Mouse (Mus musculus) cerebellum, adult 8-10 months (tissue): ENCODE data around the gene Sorbs1.

Experiments
- DNase-seq: peaks from one replicate; pipeline ENCODE4 v3.0.0; 2022

Sorbs1 gene

GRCm38 (mm10) chr19:40369852-40370811 lies 143.4 kb downstream of the Sorbs1 start:
- DNase-seq, result no peak

GRCm38 (mm10) chr19:40368517-40368916 lies 145.1 kb downstream of the Sorbs1 start:
- DNase-seq, result no peak

DNA sequence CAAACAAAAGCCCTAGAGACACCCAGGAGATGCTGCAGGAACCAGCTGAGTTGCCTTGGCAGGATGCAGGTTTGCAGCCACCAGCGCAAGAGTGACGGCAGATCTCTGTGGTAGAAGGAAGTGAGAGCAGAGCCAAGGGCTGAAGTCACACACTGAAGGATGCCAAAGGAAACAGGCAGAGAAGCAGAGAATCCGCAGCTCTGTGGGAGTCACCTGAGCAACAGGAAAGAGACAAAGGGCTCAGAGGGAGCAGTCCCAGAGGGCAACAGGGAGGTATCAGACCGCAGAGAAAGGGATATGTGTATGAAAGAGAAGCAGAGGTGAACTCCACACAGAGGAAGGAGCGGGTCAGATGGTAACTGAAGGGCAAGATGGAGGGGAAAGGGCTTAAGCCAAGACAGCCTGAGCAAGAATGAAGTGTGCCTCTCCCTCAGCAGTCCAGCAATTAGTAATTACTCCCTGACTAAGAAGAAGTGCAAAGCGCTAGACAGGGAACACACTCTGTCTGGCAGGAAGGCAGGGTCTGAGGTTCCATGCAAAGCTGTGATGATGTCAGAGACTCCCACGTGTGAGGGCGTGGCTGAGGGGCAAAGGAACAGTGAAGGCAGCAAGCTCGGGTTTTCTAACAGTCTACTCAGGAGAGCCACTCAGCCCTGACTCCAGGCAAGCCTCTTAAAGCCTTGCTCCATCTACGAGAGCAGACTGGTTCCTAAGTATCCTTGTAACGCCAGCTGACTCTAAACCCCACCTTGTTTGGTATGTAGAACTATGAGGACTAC lies 147.2 kb downstream of the Sorbs1 start:
- DNase-seq, result peak; percentile 47

DNA sequence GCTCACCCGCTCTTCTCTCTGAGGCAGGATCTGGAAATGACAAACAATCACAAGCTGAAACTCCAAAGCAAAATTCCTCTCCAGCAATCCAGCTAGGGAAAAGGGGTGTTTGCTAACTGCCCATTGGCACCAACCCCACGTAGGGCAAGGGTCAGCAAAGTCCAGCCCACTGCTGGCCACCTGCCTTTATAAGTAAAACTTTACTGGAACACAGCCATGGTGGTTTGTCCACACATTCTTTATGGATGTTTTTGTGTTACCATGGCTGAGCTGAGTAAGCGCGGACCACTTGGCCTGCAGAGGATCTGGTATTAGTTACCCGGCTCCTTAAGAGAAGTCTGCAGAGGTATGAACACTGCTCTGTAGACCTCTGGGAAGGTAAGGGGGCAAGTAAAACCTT lies 148.4 kb downstream of the Sorbs1 start:
- no peak for DNase-seq

DNA sequence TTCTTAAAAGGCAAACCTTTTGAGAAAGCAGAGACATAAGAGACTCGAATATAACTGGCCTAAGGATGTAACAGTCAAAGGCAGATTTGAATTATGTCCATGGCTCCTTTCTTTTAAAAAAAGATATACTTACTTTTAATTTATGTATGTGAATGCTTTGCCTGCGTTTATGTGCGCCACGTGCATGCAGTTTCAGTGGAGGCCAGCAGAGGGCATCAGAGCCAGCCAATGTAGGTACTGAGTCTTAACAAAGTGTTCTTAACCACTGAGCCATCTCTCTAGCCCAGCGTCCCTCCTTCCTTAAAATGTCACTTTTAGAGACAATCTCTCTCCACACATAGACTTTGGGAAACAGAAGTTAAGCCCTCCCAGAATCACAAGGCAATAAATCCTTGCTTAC lies 150.1 kb downstream of the Sorbs1 start:
- DNase-seq, result no peak

DNA sequence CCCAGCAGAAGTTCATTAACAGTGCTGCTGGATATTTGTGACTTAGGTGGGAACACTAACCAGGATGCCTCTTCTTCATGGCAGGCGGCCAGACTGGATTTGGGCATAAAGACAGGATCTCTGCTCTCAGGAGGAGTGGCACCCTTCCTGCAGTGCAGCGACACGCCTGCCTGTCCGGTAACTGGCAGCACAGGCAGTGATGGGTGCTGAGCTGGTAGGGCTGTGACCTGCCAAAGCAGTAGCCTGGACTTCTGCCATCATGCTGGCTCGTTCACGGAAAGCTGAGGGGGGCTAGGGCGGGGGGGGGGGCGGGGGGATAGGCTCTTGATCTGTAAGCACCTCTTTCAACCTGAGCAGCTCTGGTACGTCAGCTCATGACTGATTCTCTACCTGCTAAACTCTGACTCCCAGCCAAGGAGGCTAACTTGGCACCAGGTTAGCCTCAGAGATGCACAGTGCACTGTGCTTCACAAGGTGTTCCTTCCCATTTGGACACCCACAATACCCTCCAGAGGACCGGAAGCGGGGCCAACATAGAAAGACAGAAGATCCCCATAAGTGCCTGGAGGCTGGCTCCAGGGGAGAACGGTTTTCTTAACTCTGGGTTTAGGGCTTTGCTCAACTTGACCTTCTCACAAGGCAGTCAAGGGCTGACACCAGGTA lies 151.2 kb downstream of the Sorbs1 start:
- no peak for DNase-seq

GRCm38 (mm10) chr19:40359712-40360394 lies 153.7 kb downstream of the Sorbs1 start:
- no peak for DNase-seq

DNA sequence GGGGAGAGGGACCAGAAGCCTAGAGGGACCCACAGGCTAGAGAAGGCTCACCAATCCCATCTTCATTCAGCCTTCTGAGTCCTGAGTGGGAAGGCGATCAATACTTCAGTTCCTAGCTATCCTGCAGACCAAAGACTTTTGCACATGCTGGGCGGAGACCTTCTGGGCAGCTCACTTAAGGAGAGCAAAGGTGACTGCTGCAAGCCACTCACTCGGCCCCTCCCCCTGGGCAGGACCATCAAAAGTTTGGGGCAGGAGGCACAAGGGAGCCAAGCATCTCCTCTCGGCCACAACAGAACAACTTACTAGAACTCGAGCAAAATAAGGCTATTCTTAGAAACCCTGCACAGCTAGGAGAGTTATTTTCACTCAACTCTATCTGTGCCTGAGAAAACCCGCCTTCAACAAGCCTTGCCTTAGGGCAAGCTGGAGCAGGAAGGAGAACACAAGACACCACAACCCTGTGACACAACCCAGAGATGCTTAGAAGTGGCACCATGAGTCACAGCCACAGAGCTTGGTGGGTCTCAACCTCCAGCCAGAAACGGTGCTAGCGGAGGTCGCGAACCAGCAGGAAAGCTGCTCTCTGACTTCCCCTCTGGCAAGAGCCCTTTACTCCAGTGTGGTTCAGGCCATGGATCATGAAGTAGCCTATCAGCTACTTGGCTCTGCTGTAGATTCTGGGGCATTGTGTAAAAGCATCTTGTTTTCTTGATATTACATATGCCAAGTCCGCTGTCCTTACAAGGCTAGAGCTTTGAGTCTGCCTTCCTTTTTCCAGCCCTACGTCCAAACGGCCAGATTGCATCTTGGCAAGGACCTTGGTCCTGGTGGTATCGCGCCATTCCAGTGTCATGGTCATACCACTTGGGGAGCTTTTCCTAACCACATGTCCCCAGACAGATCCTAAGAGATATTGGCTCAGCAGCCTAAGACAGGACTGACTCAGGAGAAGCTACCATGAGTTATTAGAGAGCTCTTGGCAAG lies 156.8 kb downstream of the Sorbs1 start:
- no peak for DNase-seq

DNA sequence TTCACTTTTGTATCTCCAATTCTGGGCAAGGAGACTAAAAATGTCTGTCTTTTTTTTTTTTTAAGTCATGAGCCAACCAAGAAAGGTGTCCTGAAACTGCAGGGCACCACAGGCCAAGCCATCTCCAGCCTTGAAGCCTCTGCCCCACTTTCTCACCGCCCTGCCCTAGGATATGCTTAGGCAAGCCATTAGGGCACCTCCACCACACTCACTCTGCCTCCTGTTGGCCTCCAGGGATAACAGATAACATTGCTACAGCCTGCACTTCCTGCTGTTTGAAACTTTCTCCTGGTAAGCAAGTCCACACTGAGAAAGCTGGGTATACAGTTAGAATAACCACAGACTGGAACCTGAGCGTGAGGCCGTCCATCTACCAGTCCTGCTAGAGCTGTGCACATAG lies 158.5 kb downstream of the Sorbs1 start:
- no peak for DNase-seq

DNA sequence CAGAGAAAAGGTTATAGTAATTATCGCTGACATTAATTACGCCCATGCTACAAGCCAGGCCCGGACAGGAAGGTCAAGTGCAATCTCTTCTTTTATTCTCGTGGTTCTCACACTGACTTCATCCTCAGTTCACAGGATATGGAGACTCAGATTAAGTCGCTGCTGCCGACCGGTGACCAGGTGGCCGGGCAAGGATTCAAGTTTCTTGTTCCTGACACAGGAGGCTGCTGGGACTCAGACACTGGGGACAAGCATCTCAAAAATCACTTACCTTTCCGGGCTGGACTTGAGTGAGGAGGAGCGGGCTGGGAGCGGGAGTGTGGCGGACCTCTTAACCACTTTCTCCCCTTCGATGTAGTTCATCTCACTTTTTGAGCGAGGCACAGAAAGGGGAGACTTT lies 161.6 kb downstream of the Sorbs1 start:
- peak; percentile 63 for DNase-seq

DNA sequence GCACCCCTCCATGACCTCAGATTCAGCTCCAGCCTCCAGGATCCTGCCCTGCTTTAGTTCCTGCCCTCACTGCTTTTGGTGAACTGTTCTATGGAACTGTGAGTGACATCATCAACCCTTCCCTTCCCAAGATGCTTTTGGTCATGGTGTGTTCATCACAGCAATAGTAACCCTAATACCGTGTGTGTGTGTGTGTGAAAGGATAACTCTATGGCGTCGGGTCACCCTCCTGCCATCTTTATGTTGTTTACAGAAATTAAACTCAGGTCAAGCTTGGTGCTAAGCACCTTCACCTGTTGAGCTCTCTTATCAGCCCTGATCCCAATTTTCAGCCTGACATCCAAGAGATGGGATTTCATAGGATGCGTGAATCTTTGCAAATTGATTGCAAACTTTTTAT lies 162.7 kb downstream of the Sorbs1 start:
- no peak for DNase-seq

GRCm38 (mm10) chr19:40349713-40350671 lies 163.6 kb downstream of the Sorbs1 start:
- DNase-seq, result no peak

- no peak for DNase-seq
Measured at GRCm38 (mm10) chr19:40349281-40349680, 164.3 kb downstream of the Sorbs1 start.

GRCm38 (mm10) chr19:40348652-40349051 lies 164.9 kb downstream of the Sorbs1 start:
- no peak for DNase-seq

DNA sequence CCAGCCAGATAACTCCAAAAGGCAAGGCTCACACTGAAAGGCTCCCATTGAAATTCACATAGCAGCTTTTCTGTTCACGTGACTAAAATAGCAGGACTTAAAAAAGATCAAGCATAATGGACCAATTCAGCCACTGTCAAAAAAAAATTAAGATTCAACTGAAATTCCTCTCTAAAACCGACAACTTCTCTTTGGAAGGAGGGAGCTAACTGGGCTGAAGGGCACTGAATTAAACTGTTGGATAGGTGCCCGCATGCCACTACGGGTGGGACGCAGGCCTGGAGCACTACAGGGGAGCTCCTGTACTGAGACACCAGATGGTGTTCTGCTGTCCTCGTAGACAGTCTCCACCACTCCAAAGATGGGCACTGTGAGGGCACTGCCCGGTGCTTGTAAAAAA lies 165.4 kb downstream of the Sorbs1 start:
- peak; percentile 86 for DNase-seq

GRCm38 (mm10) chr19:40346908-40347307 lies 166.7 kb downstream of the Sorbs1 start:
- DNase-seq, result no peak

GRCm38 (mm10) chr19:40346232-40346844 lies 167.2 kb downstream of the Sorbs1 start:
- DNase-seq, result no peak

- DNase-seq, result peak; percentile 52
Measured at GRCm38 (mm10) chr19:40345684-40346083, 167.9 kb downstream of the Sorbs1 start.

GRCm38 (mm10) chr19:40343018-40343417 lies 170.6 kb downstream of the Sorbs1 start:
- peak; percentile 82 for DNase-seq

DNA sequence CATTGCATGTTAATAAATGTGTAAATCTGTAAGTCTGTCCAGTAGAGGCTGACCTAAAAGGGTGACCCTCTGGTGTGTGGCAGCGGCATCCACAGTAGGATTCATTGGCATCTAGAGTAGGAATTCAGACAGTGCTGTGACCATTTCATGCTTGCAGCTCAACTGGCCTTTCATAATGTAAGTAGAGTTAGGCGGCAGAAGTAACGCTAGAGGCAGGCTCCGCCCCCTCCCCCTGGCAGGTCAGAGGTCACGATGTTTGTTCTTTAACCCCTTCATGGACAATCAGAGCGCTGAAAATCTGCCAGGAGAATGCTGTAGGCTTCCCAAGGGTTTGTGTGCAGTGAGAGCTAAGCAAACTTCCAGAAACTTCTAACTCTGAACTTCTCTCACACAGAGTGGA lies 172.4 kb downstream of the Sorbs1 start:
- DNase-seq, result no peak
